Mouse (Mus musculus) lung, embryonic 15.5 days (tissue): Measurements from ENCODE around the gene Gpr62. TPM values are rescaled to one million over a fixed set of nuclear protein-coding genes. Genes with fewer than 3 reads are reported as not detected.

Experiments
- ATAC-seq: fragments of 200-750 bp; cut with Nextera tagmentation; 2 replicates; pipeline ENCODE4 v1.8.0; 2017; ENCODE audit warnings: moderate number of reproducible peaks, borderline replicate concordance; ENCODE audit not compliant: low FRiP score, low TSS enrichment; ENCODE audit errors: extremely low read depth
- H3K27ac ChIP-seq: fragments of 300-500 bp; sonication (generic); 2 replicates; pipeline ENCODE4 v1.5.1; 2015; ENCODE audit warnings: moderate library complexity, mild to moderate bottlenecking, inconsistent platforms
- H3K27me3 ChIP-seq: fragments of 300-500 bp; sonication (generic); 2 replicates; pipeline ENCODE4 v1.6.1; 2015; ENCODE audit warnings: inconsistent platforms
- H3K36me3 ChIP-seq: fragments of 300-500 bp; sonication (generic); 2 replicates; pipeline ENCODE4 v1.6.1; 2015; ENCODE audit warnings: inconsistent platforms
- H3K4me1 ChIP-seq: fragments of 300-500 bp; sonication (generic); 2 replicates; pipeline ENCODE4 v1.6.1; 2015; ENCODE audit warnings: inconsistent platforms
- H3K4me2 ChIP-seq: fragments of 300-500 bp; sonication (generic); 2 replicates; pipeline ENCODE4 v1.6.1; 2015; ENCODE audit warnings: inconsistent platforms, mild to moderate bottlenecking, moderate library complexity
- H3K4me3 ChIP-seq: fragments of 300-500 bp; sonication (generic); 2 replicates; pipeline ENCODE4 v1.5.1; 2015; ENCODE audit warnings: mild to moderate bottlenecking, inconsistent platforms
- H3K9ac ChIP-seq: fragments of 300-500 bp; sonication (generic); 2 replicates; pipeline ENCODE4 v1.6.1; 2015; ENCODE audit warnings: inconsistent platforms
- H3K9me3 ChIP-seq: fragments of 300-500 bp; sonication (generic); 2 replicates; pipeline ENCODE4 v1.6.1; 2016; ENCODE audit warnings: inconsistent platforms
- WGBS: fragments of 180-500 bp; shearing (Covaris S2); methylation state at CpG from one replicate; pipeline ENCODE4 v1.1.7; 2015; 5-methylcytosine and 5-hydroxymethylcytosine counted together
- polyA plus RNA-seq: library from polyadenylated mRNA; unstranded; fragments of >200 nt; fragmentation: Nextera tagmentation; extraction: Ambion mirVana; gene quantifications from 2 replicates; pipeline ENCODE4 v1.2.1, GENCODE M21; 2015

Gene Gpr62
- polyA plus RNA-seq, 1 experiment from 2014 or later = 0.07 TPM

- H3K4me2 ChIP-seq = no peak overlapping the region
- H3K27me3 ChIP-seq = 0 out of 2 replicates have a peak, but pooled peaks cover 7% of the 10 kb centered on the region
- H3K9me3 ChIP-seq = no peaks in the 10 kb centered on the region
- 80% methylated on average over 16 of the region's 16 CpGs for WGBS
- peaks cover 34% of the 10 kb centered on the region for H3K36me3 ChIP-seq
- H3K4me3 ChIP-seq = no peak overlapping the region
- ATAC-seq = no peak
- H3K9ac ChIP-seq = no peak overlapping the region
- H3K4me1 ChIP-seq = peaks cover 21% of the 10 kb centered on the region
- H3K27ac ChIP-seq = no peak overlapping the region
Observed at GRCm38 (mm10) chr9:106461641-106462429, 3.9 kb downstream of the Gpr62 start.

DNA sequence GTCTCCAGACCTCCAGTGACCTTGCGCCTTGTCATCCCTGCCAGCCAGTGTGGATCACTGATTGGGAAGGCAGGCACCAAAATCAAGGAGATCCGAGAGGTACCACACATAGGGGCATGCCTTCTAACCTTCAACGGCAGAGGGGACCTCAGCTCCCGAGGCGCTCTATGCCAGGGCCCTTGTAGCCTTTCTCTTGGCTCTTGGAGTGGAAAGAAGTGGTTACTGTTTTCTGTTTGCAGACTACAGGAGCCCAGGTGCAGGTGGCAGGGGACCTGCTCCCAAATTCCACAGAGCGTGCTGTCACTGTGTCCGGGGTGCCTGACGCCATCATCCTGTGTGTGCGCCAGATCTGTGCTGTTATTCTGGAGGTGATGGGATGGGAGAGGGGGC lies 4.7 kb downstream of the Gpr62 start:
- no peak overlapping the region for H3K4me3 ChIP-seq
- H3K27ac ChIP-seq = no peak overlapping the region
- H3K4me1 ChIP-seq = peaks cover 30% of the 10 kb centered on the region
- 75% methylated on average over 9 of the region's 9 CpGs for WGBS
- ATAC-seq = no peak
- no peak overlapping the region for H3K9ac ChIP-seq
- H3K27me3 ChIP-seq = 0 out of 2 replicates have a peak, but pooled peaks cover 6% of the 10 kb centered on the region
- no peaks in the 10 kb centered on the region for H3K9me3 ChIP-seq
- peaks cover 34% of the 10 kb centered on the region for H3K36me3 ChIP-seq
- no peak overlapping the region for H3K4me2 ChIP-seq

DNA sequence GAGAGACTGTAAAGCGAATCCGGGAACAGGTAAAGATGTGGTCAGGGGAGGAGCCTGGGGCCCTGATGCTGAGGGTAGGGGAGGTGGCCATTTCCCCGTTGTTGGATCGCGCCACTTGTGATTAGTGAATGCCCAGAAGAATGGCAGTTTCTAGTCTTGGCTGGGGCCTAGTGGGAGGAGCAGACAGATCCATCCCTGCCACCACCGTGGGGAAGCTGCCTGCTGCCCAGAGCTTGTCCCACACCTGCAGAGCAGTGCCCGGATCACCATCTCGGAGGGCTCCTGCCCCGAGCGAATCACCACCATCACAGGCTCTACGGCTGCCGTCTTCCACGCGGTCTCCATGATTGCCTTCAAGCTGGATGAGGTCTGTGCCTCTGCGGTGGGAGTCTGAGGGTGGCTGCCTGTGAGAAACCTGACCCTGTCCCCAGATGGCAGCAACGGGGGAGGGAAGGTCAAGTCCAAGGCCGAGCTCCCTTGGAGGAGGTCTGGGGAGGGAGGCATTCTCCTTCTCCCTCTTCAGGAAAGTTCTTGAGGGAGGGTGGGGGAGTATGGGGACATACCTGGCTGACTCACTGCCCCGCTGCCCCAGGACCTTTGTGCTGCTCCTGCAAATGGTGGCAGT lies 5.2 kb downstream of the Gpr62 start:
- Histone ChIP-seq H3K9me3 (no peaks in the 10 kb centered on the region), H3K27me3 (0 out of 2 replicates have a peak, but pooled peaks cover 1% of the 10 kb centered on the region), H3K4me3 (no peak overlapping the region), H3K27ac (no peak overlapping the region), H3K9ac (no peak overlapping the region), H3K4me2 (no peak overlapping the region), H3K4me1 (peaks cover 30% of the 10 kb centered on the region), H3K36me3 (peaks cover 34% of the 10 kb centered on the region)
- ATAC-seq = no peak
- 73% methylated on average over 18 of the region's 18 CpGs for WGBS

DNA sequence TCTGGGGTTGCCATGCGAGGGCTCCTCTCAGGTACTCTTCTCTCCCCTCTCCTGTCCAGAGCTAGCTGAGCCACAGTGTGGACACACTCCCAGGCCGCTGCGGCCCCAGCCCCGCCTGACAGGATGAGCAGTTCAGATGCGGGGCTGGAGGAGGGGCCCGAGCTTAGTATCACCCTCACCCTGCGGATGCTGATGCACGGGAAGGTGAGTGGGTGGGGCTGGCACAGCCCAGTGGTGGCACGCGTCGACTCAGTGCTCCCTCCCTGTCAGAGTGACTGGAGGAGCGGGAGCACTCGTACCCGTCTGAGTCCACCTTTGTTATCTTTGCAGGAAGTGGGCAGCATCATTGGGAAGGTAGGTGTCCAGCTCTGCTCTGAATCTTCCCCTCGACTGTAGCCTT lies 5.8 kb downstream of the Gpr62 start:
- H3K9me3 ChIP-seq = no peaks in the 10 kb centered on the region
- H3K27ac ChIP-seq = no peak overlapping the region
- no peaks in the 10 kb centered on the region for H3K27me3 ChIP-seq
- no peak for ATAC-seq
- H3K36me3 ChIP-seq = peaks cover 34% of the 10 kb centered on the region
- no peak overlapping the region for H3K9ac ChIP-seq
- WGBS = 74% methylated on average over 15 of the region's 15 CpGs
- no peak overlapping the region for H3K4me2 ChIP-seq
- no peak overlapping the region for H3K4me3 ChIP-seq
- peaks cover 33% of the 10 kb centered on the region for H3K4me1 ChIP-seq

DNA sequence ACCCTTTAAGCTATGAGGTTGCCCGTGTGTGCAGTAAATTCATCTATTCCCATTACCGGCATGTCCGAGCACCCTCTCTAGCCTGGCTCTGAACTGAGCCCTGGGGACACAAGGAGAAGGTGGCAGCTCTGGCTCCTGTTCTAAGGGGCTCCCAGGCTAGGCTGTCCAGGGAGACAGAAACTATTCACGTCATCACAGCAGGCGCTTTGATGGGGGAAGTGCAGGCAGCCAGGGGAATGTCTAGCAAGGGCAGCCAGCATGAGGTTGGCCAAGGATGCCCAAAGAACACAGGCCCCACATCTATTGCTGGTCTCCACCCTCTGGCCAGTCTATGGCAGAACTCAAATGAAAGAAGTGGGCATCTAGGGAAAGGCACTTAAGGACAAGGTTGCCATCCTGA lies 7.8 kb downstream of the Gpr62 start:
- H3K4me3 ChIP-seq = no peak overlapping the region
- no peak overlapping the region for H3K9ac ChIP-seq
- ATAC-seq = no peak
- H3K4me1 ChIP-seq = peaks cover 43% of the 10 kb centered on the region
- peaks cover 22% of the 10 kb centered on the region for H3K36me3 ChIP-seq
- 69% methylated on average over 5 of the region's 5 CpGs for WGBS
- H3K9me3 ChIP-seq = no peaks in the 10 kb centered on the region
- no peak overlapping the region for H3K27ac ChIP-seq
- no peak overlapping the region for H3K4me2 ChIP-seq
- H3K27me3 ChIP-seq = no peaks in the 10 kb centered on the region

DNA sequence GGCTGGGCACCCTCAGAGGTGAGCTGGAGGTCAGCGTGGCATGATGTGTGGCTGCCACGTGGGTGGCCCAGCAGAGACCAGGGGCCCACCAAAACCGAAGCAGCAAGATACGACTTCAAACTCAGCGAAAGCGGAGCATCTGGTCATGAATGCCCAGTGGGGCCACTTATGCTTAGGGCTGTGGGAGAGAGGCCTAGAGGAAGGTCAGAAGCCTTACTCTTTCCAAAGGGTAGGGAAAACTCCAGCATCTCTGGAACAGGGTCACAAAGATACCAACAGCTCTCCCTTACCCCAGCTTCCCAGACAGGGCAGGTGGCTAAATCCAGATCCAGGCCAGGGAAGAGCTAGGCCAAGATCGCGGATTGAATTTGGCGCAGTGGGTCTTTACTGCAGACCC lies 8.6 kb downstream of the Gpr62 start:
- no peak overlapping the region for H3K9ac ChIP-seq
- no peak for ATAC-seq
- 44% methylated on average over 9 of the region's 9 CpGs for WGBS

GRCm38 (mm10) chr9:106456325-106457162 lies 9.2 kb downstream of the Gpr62 start:
- 28% methylated on average over 15 of the region's 15 CpGs for WGBS
- peak overlapping the region; percentile 30; the same call in 1 of the 2 replicates for H3K9ac ChIP-seq
- no peak; the same call in 1 of the 2 replicates for ATAC-seq
- peaks cover 52% of the 10 kb centered on the region for H3K4me1 ChIP-seq
- peak overlapping the region; percentile 0; the same call in 1 of the 2 replicates for H3K4me3 ChIP-seq
- no peaks in the 10 kb centered on the region for H3K9me3 ChIP-seq
- peak overlapping the region; percentile 94 for H3K4me2 ChIP-seq
- no peaks in the 10 kb centered on the region for H3K27me3 ChIP-seq
- peaks cover 11% of the 10 kb centered on the region; the same call in 1 of the 2 replicates for H3K36me3 ChIP-seq
- H3K27ac ChIP-seq = peak overlapping the region; percentile 75

More for the DNA sequence above, 8.6 kb downstream of the Gpr62 start:
- no peaks in the 10 kb centered on the region for H3K27me3 ChIP-seq
- peak overlapping the region; percentile 94 for H3K4me2 ChIP-seq
- no peaks in the 10 kb centered on the region for H3K9me3 ChIP-seq
- H3K36me3 ChIP-seq = peaks cover 17% of the 10 kb centered on the region
- H3K4me1 ChIP-seq = peaks cover 50% of the 10 kb centered on the region
- H3K27ac ChIP-seq = peak overlapping the region; percentile 75
- 0 out of 2 replicates have a peak overlapping the region, but pooled peaks have one; percentile 0 for H3K4me3 ChIP-seq

- Histone ChIP-seq H3K4me1 (peaks cover 65% of the 10 kb centered on the region), H3K27ac (peak overlapping the region; percentile 89), H3K4me3 (peak overlapping the region; percentile 74), H3K4me2 (peak overlapping the region; percentile 94), H3K36me3 (0 out of 2 replicates have a peak, but pooled peaks cover 5% of the 10 kb centered on the region), H3K9me3 (no peaks in the 10 kb centered on the region), H3K9ac (peak overlapping the region; percentile 69), H3K27me3 (no peaks in the 10 kb centered on the region)
- ATAC-seq = peak; percentile 3; the same call in 1 of the 2 replicates
- 6% methylated on average over 17 of the region's 17 CpGs for whole genome bisulfite sequencing
Observed at GRCm38 (mm10) chr9:106454888-106455681, 10.7 kb downstream of the Gpr62 start.

DNA sequence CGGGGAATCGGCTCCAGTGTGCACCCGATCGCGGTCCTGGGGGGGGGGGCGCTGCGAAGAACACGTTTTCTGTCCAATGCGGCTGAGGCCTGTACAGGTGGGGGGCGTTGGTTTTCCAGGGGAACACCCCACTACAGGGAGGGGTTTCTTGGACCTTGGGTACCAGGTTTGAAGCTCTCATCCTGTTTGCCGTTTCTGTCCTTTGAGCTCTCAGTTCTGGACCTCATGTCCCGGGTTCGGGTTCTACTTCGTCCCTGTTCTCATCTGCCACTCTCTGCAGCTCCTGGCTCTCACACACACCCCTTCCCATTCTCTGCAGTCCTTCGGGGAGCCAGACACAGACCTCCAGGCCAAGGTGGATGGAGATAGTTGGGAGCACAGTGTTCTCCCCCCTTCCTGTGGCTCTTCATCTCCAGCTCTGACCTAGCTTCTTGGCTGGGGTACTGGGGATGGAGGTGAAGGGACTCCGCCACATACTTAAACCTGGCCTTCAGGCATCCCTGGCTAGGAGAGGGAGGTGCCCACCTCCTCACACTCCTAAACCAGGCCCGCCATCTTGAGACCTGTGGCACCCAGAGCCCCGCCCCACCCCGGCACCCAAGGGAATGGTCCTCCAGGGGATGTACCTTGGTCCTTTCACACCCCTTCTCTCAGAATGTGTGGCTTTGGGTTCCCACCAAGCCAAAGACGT lies 11.5 kb downstream of the Gpr62 start:
- Histone ChIP-seq H3K36me3 (0 out of 2 replicates have a peak, but pooled peaks cover 1% of the 10 kb centered on the region), H3K27ac (peak overlapping the region; percentile 89), H3K4me3 (peak overlapping the region; percentile 74), H3K9me3 (no peaks in the 10 kb centered on the region), H3K27me3 (no peaks in the 10 kb centered on the region), H3K4me1 (peaks cover 70% of the 10 kb centered on the region), H3K9ac (peak overlapping the region; percentile 69), H3K4me2 (peak overlapping the region; percentile 94)
- 2% methylated on average over 14 of the region's 20 CpGs for WGBS
- 0 out of 2 replicates have a peak, but pooled peaks have one; percentile 2 for ATAC-seq

DNA sequence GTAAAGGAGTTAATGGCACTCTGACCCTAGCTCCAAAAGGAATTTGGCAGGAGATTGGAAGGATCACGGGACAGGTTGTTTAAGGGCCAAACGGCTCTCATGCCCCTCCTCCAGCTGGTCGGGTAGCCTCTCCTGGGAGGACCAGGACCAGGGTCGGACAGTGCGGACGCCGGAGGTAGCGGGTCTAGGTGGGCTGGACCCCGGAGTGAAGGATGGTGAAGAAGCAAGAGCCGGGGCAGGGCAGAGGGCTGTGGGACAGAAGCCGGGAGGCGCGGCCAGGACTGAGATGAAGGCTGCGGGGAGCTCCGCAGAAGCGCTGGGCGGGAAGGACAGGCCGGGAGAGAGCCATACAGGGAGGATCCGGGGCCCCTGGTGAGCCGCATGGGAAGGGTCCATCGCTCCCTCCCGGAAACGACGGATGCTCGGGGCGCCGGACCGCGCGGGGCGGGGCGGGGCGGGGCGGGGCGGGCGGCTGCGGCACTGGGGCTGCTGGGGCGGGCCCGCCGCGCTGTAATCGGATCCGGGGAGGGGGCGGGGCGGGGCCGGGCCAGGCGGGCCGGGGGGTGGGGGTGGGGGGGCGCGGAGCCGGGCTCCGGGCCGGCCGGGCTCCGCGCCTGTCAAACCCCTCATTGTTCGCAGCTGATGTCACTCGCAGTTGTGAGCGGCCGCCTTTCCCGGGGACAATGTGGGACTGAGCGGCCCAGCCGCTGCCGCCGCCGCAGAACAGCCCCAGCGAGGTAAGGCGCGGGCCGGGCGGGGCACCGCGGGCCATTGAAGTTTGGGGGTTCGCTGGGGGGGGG lies 12.3 kb downstream of the Gpr62 start, which contains the start of gene Pcbp4:
Pcbp4 (plus strand) TSS at position 21 of the 800 bp plus-strand sequence.
- peak within 1 kb of the TSS; percentile 89 for H3K27ac ChIP-seq
- peak; percentile 77 for ATAC-seq
- no peaks in the 10 kb centered on the region for H3K27me3 ChIP-seq
- H3K4me1 ChIP-seq = peaks cover 77% of the 10 kb centered on the region
- H3K4me3 ChIP-seq = peak within 1 kb of the TSS; percentile 74
- peak within 1 kb of the TSS; percentile 94 for H3K4me2 ChIP-seq
- WGBS = under 1% methylated on average over 45 of the region's 74 CpGs
- peak within 1 kb of the TSS; percentile 69 for H3K9ac ChIP-seq
- H3K9me3 ChIP-seq = no peaks in the 10 kb centered on the region
- no peaks in the 10 kb centered on the region for H3K36me3 ChIP-seq
